In genomic region chr8:94702844-94703813, GRCm38 (mm10) we compare ENCODE assay signal across 8 mouse cellular contexts. TPM values are rescaled to one million over a fixed set of nuclear protein-coding genes. Genes with fewer than 3 reads are reported as not detected.
DNase-seq lines count a peak whose midpoint lies in the region; ATAC-seq lines count a peak whose summit lies in the region.

No protein-coding gene starts in this region.

- under 1% methylated on average over 35 of the region's 35 CpGs for WGBS in hindbrain, embryonic 12.5 days

- peak; percentile 73 for ATAC-seq in hindbrain, embryonic 12.5 days (ENCODE audit: low FRiP score)

- peak overlapping the region; percentile 36 for H3K4me3 ChIP-seq in hindbrain, embryonic 12.5 days

- DNase-seq in NIH3T3 (ENCODE audit: low read depth) = peak; percentile 91
- peak; percentile 78 for DNase-seq in cerebellum, adult 9-11 months
- peak; percentile 66 to 88 for DNase-seq in frontal cortex, adult 2 months (ENCODE audit: extremely low spot score in 1 of 2, low spot score in 1 of 2)
- DNase-seq in layer of hippocampus, postnatal 14 days (ENCODE audit: low spot score in 2 of 2) = peak; percentile 78 to 82
- DNase-seq in lung, postnatal 14 days = peak; percentile 86
- DNase-seq in retina, embryonic 14.5 days (ENCODE audit: low spot score) = peak; percentile 90
- DNase-seq in thymus, postnatal 4 days = peak; percentile 84

- H3K27ac ChIP-seq in hindbrain, embryonic 12.5 days = peak overlapping the region; percentile 35; the same call in 1 of the 2 replicates

- peak overlapping the region; percentile 9; the same call in 1 of the 2 replicates for H3K9ac ChIP-seq in hindbrain, embryonic 12.5 days

- H3K9me3 ChIP-seq in hindbrain, embryonic 12.5 days (replicated peaks) = no peaks in the 10 kb centered on the region

- H3K36me3 ChIP-seq in hindbrain, embryonic 12.5 days = no peaks in the 10 kb centered on the region

- H3K4me1 ChIP-seq in hindbrain, embryonic 12.5 days = no peaks in the 10 kb centered on the region

- peak overlapping the region; percentile 44 for H3K4me2 ChIP-seq in hindbrain, embryonic 12.5 days (replicated peaks)

- H3K27me3 ChIP-seq in hindbrain, embryonic 12.5 days = peaks cover 11% of the 10 kb centered on the region; the same call in 1 of the 2 replicates

RNA-seq across cellular contexts. Expression of gene Pllp, which starts 7.1 kb away (rescaled TPM):
- polyA plus RNA-seq in frontal cortex, adult 2 months (2012; rRNA removed) = 89.0 TPM in 2 replicates
- 0.25 and 0.41 TPM in 2 replicates for polyA plus RNA-seq in hindbrain, embryonic 12.5 days (2016; fragmentation: Nextera tagmentation; extraction: Ambion mirVana)
- total RNA-seq in layer of hippocampus, postnatal 14 days (2021) = 10 to 100 TPM; 60.7 to 66.1 TPM

RNA-seq across cellular contexts. Expression of gene Arl2bp, which starts 36.7 kb away (rescaled TPM):
- polyA plus RNA-seq in frontal cortex, adult 2 months (2012; rRNA removed) = 233 and 264 TPM in 2 replicates
- polyA plus RNA-seq in hindbrain, embryonic 12.5 days (2016; fragmentation: Nextera tagmentation; extraction: Ambion mirVana) = 205 and 223 TPM in 2 replicates
- total RNA-seq in layer of hippocampus, postnatal 14 days (2021) = 100 to 1,000 TPM; 152 to 167 TPM

RNA-seq across cellular contexts. Expression of gene Ccl22, which starts 42.3 kb away (rescaled TPM):
- 0.22 and 0.23 TPM in 2 replicates for polyA plus RNA-seq in frontal cortex, adult 2 months (2012; rRNA removed)
- not detected in 2 replicates for polyA plus RNA-seq in hindbrain, embryonic 12.5 days (2016; fragmentation: Nextera tagmentation; extraction: Ambion mirVana)
- total RNA-seq in layer of hippocampus, postnatal 14 days (2021) = under 1 TPM; 0.17 to 0.18 TPM

Comparison
In these comparisons a context has a peak if more than half of its experiments do, and no peak if none do; other contexts are left out.
1. Peak in every context shown above with its lines: DNase-seq, ATAC-seq, H3K4me3 ChIP-seq and H3K27ac ChIP-seq.
2. RNA of gene Pllp, which starts 7.1 kb away (polyA plus RNA-seq): 89.0 TPM in frontal cortex, adult 2 months; 0.25 to 0.41 TPM in hindbrain, embryonic 12.5 days; every median in the first group is over 10 times any median in the second.